Mouse (Mus musculus) olfactory bulb, adult 2 months (tissue): ENCODE measurements around the gene Mtmr11.

Experiments used
- CTCF ChIP-seq: fragments of 200-500 bp; IDR thresholded peaks from 2 replicates; pipeline ENCODE4 v1.5.1; 2012; ENCODE audit warnings: low read depth, mild to moderate bottlenecking, low read length, moderate library complexity; ENCODE audit not compliant: insufficient read depth
- POLR2A ChIP-seq: fragments of 200-500 bp; IDR thresholded peaks from 2 replicates; pipeline ENCODE4 v1.6.1; 2012; ENCODE audit warnings: mild to moderate bottlenecking, low read depth, low read length, moderate library complexity; ENCODE audit not compliant: insufficient read depth

DNA sequence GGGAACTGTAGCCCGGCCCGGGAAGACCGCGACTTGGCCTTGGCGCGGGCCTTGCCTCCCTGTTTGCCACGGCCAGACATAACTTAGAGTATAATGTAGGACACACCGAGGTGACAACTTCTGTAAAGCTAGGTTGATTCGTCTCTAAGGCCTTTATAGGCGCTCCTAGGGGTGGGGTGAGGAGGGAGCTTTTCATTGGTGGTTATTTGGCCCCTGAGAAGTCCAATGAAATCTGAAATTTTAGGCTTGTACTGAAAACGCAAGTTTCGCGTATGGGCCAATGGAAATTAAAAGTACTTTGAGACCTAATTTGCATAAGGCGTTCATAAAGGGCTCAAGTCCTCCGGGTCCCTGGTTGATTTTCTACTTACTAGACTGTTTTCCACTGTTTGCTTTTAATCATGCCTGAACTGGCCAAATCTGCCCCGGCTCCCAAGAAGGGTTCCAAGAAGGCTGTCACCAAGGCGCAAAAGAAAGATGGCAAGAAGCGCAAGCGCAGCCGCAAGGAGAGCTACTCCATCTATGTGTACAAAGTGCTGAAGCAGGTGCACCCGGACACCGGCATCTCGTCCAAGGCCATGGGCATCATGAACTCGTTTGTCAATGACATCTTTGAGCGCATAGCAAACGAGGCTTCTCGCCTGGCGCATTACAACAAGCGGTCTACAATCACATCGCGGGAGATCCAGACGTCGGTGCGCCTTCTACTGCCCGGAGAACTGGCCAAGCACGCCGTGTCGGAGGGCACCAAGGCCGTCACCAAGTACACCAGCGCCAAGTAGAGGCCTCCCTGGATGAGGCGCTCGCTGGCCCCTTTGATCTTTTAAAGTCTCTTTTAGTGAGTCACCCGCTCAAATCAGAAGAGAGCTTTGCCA, 59.2 kb downstream of the Mtmr11 start, which contains the start of the genes Hist2h2ac and Hist2h2be:
- TF ChIP-seq CTCF (no peak), POLR2A (peak; percentile 51; the same call in 1 of the 2 replicates)
